Mouse (Mus musculus) thymus, adult 2 months (tissue): ENCODE measurements around the gene Rnps1.

Source experiments
- CTCF ChIP-seq: fragments of 200-500 bp; IDR thresholded peaks from 2 replicates; pipeline ENCODE4 v1.5.1; 2012; ENCODE audit warnings: mild to moderate bottlenecking, control low read depth, low read length, moderate library complexity, borderline replicate concordance; ENCODE audit not compliant: control insufficient read depth, poor library complexity, insufficient read depth; ENCODE audit errors: extremely low read depth
- POLR2A ChIP-seq: fragments of 200-500 bp; IDR thresholded peaks from 2 replicates; pipeline ENCODE4 v1.6.1; 2012; ENCODE audit warnings: mild to moderate bottlenecking, low read length, control low read depth, moderate library complexity; ENCODE audit not compliant: control insufficient read depth, poor library complexity, insufficient read depth; ENCODE audit errors: extremely low read depth

DNA sequence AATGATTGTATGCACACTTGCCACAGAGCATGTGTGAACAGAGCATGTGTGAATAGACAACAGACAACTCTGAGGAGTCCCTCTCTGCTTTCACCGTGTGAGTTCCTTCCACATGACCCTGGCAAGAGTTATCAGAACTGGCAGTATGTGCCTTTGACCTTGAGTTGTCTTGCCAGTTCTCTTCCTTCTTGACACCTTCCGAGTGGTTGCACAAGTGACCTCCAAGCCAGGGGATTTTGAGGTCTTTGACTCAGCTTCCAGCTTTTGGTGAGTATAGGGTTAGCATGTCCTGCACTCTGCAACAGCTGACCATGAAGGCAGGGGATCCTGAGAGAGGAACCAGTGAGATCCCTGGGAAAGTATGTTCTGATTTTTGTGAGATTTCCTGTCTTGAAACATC lies 35.9 kb upstream of the Rnps1 start:
- TF ChIP-seq POLR2A (no peak), CTCF (no peak)
